ENCODE assay signal across 8 mouse cellular contexts in genomic region chr11:103142441-103143182, GRCm38 (mm10). TPM values are rescaled to one million over a fixed set of nuclear protein-coding genes. Genes with fewer than 3 reads are reported as not detected.
DNase-seq lines count a peak whose midpoint lies in the region; ATAC-seq and TF ChIP-seq lines count a peak whose summit lies in the region.

No protein-coding gene starts in this region.

- TF ChIP-seq CTCF in cerebellum, adult 2 months (IDR thresholded peaks at IDR 0.05; ENCODE audit: borderline replicate concordance, insufficient read depth, low read depth, low read length), result 0 out of 2 replicates have a peak, but pooled peaks have one; percentile 0
- peak; percentile 51 for TF ChIP-seq CTCF in lung, postnatal 0 days (IDR thresholded peaks at IDR 0.05)

- TF ChIP-seq POLR2A in cerebellum, adult 2 months (IDR thresholded peaks at IDR 0.05; ENCODE audit: borderline replicate concordance, insufficient read depth, low read length), result peak; percentile 56; the same call in 1 of the 2 replicates

- H3K27ac ChIP-seq in cerebellum, adult 2 months (ENCODE audit: insufficient read depth, low read length), result peak overlapping the region; percentile 95
- H3K27ac ChIP-seq in hindbrain, embryonic 16.5 days (ENCODE audit: low read depth, low read length), result peak overlapping the region; percentile 93
- peak overlapping the region; percentile 86 for H3K27ac ChIP-seq in lung, postnatal 0 days (ENCODE audit: low read length)

- H3K4me1 ChIP-seq in cerebellum, adult 2 months (ENCODE audit: control insufficient read depth, insufficient read depth, low read length), result peaks cover 13% of the 10 kb centered on the region
- H3K4me1 ChIP-seq in hindbrain, embryonic 16.5 days (ENCODE audit: control insufficient read depth, insufficient read depth, low read depth, low read length), result peaks cover 17% of the 10 kb centered on the region
- H3K4me1 ChIP-seq in lung, postnatal 0 days (ENCODE audit: insufficient read depth, low read depth, low read length), result peaks cover 18% of the 10 kb centered on the region; the same call in 1 of the 2 replicates

- H3K9me3 ChIP-seq in hindbrain, embryonic 16.5 days (ENCODE audit: control insufficient read depth, low read length), result no peaks in the 10 kb centered on the region
- H3K9me3 ChIP-seq in lung, postnatal 0 days (ENCODE audit: low read length), result no peaks in the 10 kb centered on the region

- ATAC-seq in activated CD4-positive, CD25-positive, alpha-beta regulatory T cell, adult 4 months, result peak; percentile 88
- ATAC-seq in hindbrain, embryonic 16.5 days, result peak; percentile 95
- ATAC-seq in lung, postnatal 0 days, result peak; percentile 75

- H3K9ac ChIP-seq in hindbrain, embryonic 16.5 days (ENCODE audit: low read depth, low read length), result peak overlapping the region; percentile 62
- peak overlapping the region; percentile 19; the same call in 1 of the 2 replicates for H3K9ac ChIP-seq in lung, postnatal 0 days (replicated peaks; ENCODE audit: low read depth)

- TF ChIP-seq EP300 in lung, postnatal 0 days (IDR thresholded peaks at IDR 0.05), result peak; percentile 21; the same call in 1 of the 2 replicates

- H3K27me3 ChIP-seq in cerebellum, adult 2 months (ENCODE audit: control insufficient read depth, insufficient read depth, low read length), result no peaks in the 10 kb centered on the region
- H3K27me3 ChIP-seq in hindbrain, embryonic 16.5 days (replicated peaks; ENCODE audit: control insufficient read depth, insufficient read depth, low read length), result no peaks in the 10 kb centered on the region
- no peaks in the 10 kb centered on the region for H3K27me3 ChIP-seq in lung, postnatal 0 days (replicated peaks; ENCODE audit: insufficient read depth, low read length)

- WGBS in cerebellum, adult 2 months, result 1% methylated on average over 8 of the region's 8 CpGs
- WGBS in hindbrain, embryonic 16.5 days, result 20% methylated on average over 8 of the region's 8 CpGs
- 25% methylated on average over 7 of the region's 8 CpGs for WGBS in lung, postnatal 0 days

- peak overlapping the region; percentile 76 for H3K4me3 ChIP-seq in cerebellum, adult 2 months (replicated peaks; ENCODE audit: insufficient read depth, low read depth, low read length)
- H3K4me3 ChIP-seq in hindbrain, embryonic 16.5 days (ENCODE audit: low read length), result peak overlapping the region; percentile 37
- H3K4me3 ChIP-seq in lung, postnatal 0 days (ENCODE audit: low read depth, low read length), result no peak overlapping the region

- peak overlapping the region; percentile 65 for H3K4me2 ChIP-seq in hindbrain, embryonic 16.5 days (ENCODE audit: low read length)
- peak overlapping the region; percentile 36 for H3K4me2 ChIP-seq in lung, postnatal 0 days (replicated peaks; ENCODE audit: low read depth, low read length)

- H3K36me3 ChIP-seq in hindbrain, embryonic 16.5 days (ENCODE audit: control insufficient read depth, insufficient read depth, low read length), result peaks cover 9% of the 10 kb centered on the region; the same call in 1 of the 2 replicates
- no peaks in the 10 kb centered on the region; the same call in 1 of the 2 replicates for H3K36me3 ChIP-seq in lung, postnatal 0 days (ENCODE audit: insufficient read depth, low read length)

- peak; percentile 87 to 92 for DNase-seq in cerebellum, adult 2 months
- peak; percentile 40 for DNase-seq in forelimb bud, embryonic 11.5 days (ENCODE audit: low read depth, low spot score)
- peak; percentile 86 to 87 for DNase-seq in layer of hippocampus, postnatal 36 days
- DNase-seq in lung, postnatal 0 days (ENCODE audit: low spot score), result peak; percentile 83
- peak; percentile 92 for DNase-seq in right cerebral cortex, adult 18-20 months
- no peak for DNase-seq in urinary bladder, postnatal 10 days (ENCODE audit: low spot score)

RNA-seq across cellular contexts. Expression of gene Hexim2, which starts 10.4 kb away (rescaled TPM):
- polyA plus RNA-seq in activated CD4-positive, CD25-positive, alpha-beta regulatory T cell, adult 4 months (2017; shearing (Covaris generic)), result 1 to 10 TPM; 2.2 to 3.6 TPM
- polyA plus RNA-seq in cerebellum, adult 2 months (2012; rRNA removed), result 20.9 and 23.0 TPM in 2 replicates
- polyA plus RNA-seq in hindbrain, embryonic 16.5 days (2015; fragmentation: Nextera tagmentation; extraction: Ambion mirVana), result 27.7 and 30.2 TPM in 2 replicates
- total RNA-seq in layer of hippocampus, postnatal 36 days (2021), result 10 to 100 TPM; 14.8 to 14.9 TPM
- 6.2 and 7.1 TPM in 2 replicates for polyA plus RNA-seq in lung, postnatal 0 days (2015; fragmentation: Nextera tagmentation; extraction: Ambion mirVana)

RNA-seq across cellular contexts. Expression of gene Hexim1, which starts 26.6 kb away (rescaled TPM):
- polyA plus RNA-seq in activated CD4-positive, CD25-positive, alpha-beta regulatory T cell, adult 4 months (2017; shearing (Covaris generic)), result 1 to 10 TPM; 3.4 TPM
- 25.5 and 28.8 TPM in 2 replicates for polyA plus RNA-seq in cerebellum, adult 2 months (2012; rRNA removed)
- polyA plus RNA-seq in hindbrain, embryonic 16.5 days (2015; fragmentation: Nextera tagmentation; extraction: Ambion mirVana), result 4.1 and 4.7 TPM in 2 replicates
- total RNA-seq in layer of hippocampus, postnatal 36 days (2021), result 10 to 100 TPM; 52.7 to 56.1 TPM
- 6.5 TPM in 2 replicates for polyA plus RNA-seq in lung, postnatal 0 days (2015; fragmentation: Nextera tagmentation; extraction: Ambion mirVana)

RNA-seq across cellular contexts. Expression of gene Fmnl1, which starts 28.3 kb away (rescaled TPM):
- 10 to 100 TPM; 60.0 to 62.7 TPM for polyA plus RNA-seq in activated CD4-positive, CD25-positive, alpha-beta regulatory T cell, adult 4 months (2017; shearing (Covaris generic))
- polyA plus RNA-seq in cerebellum, adult 2 months (2012; rRNA removed), result 63.7 and 71.1 TPM in 2 replicates
- 7.6 and 8.6 TPM in 2 replicates for polyA plus RNA-seq in hindbrain, embryonic 16.5 days (2015; fragmentation: Nextera tagmentation; extraction: Ambion mirVana)
- total RNA-seq in layer of hippocampus, postnatal 36 days (2021), result 100 to 1,000 TPM; 136 to 154 TPM
- 4.1 and 4.9 TPM in 2 replicates for polyA plus RNA-seq in lung, postnatal 0 days (2015; fragmentation: Nextera tagmentation; extraction: Ambion mirVana)

RNA-seq across cellular contexts. Expression of gene Acbd4, which starts 41.1 kb away (rescaled TPM):
- polyA plus RNA-seq in activated CD4-positive, CD25-positive, alpha-beta regulatory T cell, adult 4 months (2017; shearing (Covaris generic)), result 10 to 100 TPM; 18.4 to 24.0 TPM
- polyA plus RNA-seq in cerebellum, adult 2 months (2012; rRNA removed), result 60.4 and 61.5 TPM in 2 replicates
- 14.2 and 16.4 TPM in 2 replicates for polyA plus RNA-seq in hindbrain, embryonic 16.5 days (2015; fragmentation: Nextera tagmentation; extraction: Ambion mirVana)
- 10 to 100 TPM; 76.4 to 86.1 TPM for total RNA-seq in layer of hippocampus, postnatal 36 days (2021)
- polyA plus RNA-seq in lung, postnatal 0 days (2015; fragmentation: Nextera tagmentation; extraction: Ambion mirVana), result 28.8 and 34.5 TPM in 2 replicates

RNA-seq across cellular contexts. Expression of gene Plcd3, which starts 41.2 kb away (rescaled TPM):
- under 1 TPM in 1 of 2 experiments, not detected in 1; 0.20 TPM for polyA plus RNA-seq in activated CD4-positive, CD25-positive, alpha-beta regulatory T cell, adult 4 months (2017; shearing (Covaris generic))
- polyA plus RNA-seq in cerebellum, adult 2 months (2012; rRNA removed), result 11.8 and 13.1 TPM in 2 replicates
- 4.7 and 4.9 TPM in 2 replicates for polyA plus RNA-seq in hindbrain, embryonic 16.5 days (2015; fragmentation: Nextera tagmentation; extraction: Ambion mirVana)
- total RNA-seq in layer of hippocampus, postnatal 36 days (2021), result 1 to 10 TPM; 9.5 TPM
- polyA plus RNA-seq in lung, postnatal 0 days (2015; fragmentation: Nextera tagmentation; extraction: Ambion mirVana), result 3.7 and 3.8 TPM in 2 replicates
